Mouse (Mus musculus) ES-Bruce4 (cell line): Measurements from ENCODE around the gene Ppm1l. TPM values are rescaled to one million over a fixed set of nuclear protein-coding genes. Genes with fewer than 3 reads are reported as not detected.

Experiments
- H3K27ac ChIP-seq: 2 replicates; pipeline ENCODE4 v1.5.1; 2012; ENCODE audit warnings: low read length, inconsistent platforms; ENCODE audit not compliant: insufficient read depth
- H3K27me3 ChIP-seq: 2 replicates; pipeline ENCODE4 v1.6.1; 2012; ENCODE audit warnings: mild to moderate bottlenecking, low read length, inconsistent platforms; ENCODE audit not compliant: control insufficient read depth, poor library complexity, insufficient read depth, severe bottlenecking
- H3K36me3 ChIP-seq: 2 replicates; pipeline ENCODE4 v1.6.1; 2012; ENCODE audit warnings: inconsistent platforms, mild to moderate bottlenecking, low read length, moderate library complexity; ENCODE audit not compliant: control insufficient read depth, poor library complexity, insufficient read depth, severe bottlenecking
- H3K4me1 ChIP-seq: one replicate; pipeline ENCODE4 v1.8.1; 2011; ENCODE audit warnings: low read length; ENCODE audit not compliant: control insufficient read depth, insufficient read depth
- H3K4me3 ChIP-seq: 2 replicates; pipeline ENCODE4 v1.5.1; 2011; ENCODE audit warnings: low read depth, mild to moderate bottlenecking, low read length
- H3K9ac ChIP-seq: 2 replicates; pipeline ENCODE4 v1.6.1; 2012; ENCODE audit warnings: low read depth, mild to moderate bottlenecking, inconsistent platforms; ENCODE audit not compliant: poor library complexity, severe bottlenecking
- H3K9me3 ChIP-seq: replicated peaks from 2 replicates; pipeline ENCODE4 v1.6.1; 2012; ENCODE audit warnings: mild to moderate bottlenecking, low read length, inconsistent platforms; ENCODE audit not compliant: control insufficient read depth, poor library complexity, insufficient read depth, severe bottlenecking
- CTCF ChIP-seq: IDR thresholded peaks from one replicate; pipeline ENCODE4 v1.8.1; 2011; ENCODE audit warnings: low read depth, low read length
- EP300 ChIP-seq: IDR thresholded peaks from 2 replicates; pipeline ENCODE4 v1.6.1; 2011; ENCODE audit warnings: low read depth, low read length; ENCODE audit not compliant: insufficient read depth
- POLR2A ChIP-seq: IDR thresholded peaks from one replicate; pipeline ENCODE4 v1.8.1; 2011; ENCODE audit warnings: low read length; ENCODE audit not compliant: insufficient read depth
- polyA plus RNA-seq: library from polyadenylated mRNA; stranded (reverse); fragments of >200 nt; gene quantifications from 2 replicates; pipeline ENCODE4 v1.2.4, GENCODE M21; 2011; ENCODE audit warnings: low read depth; ENCODE audit not compliant: missing spikeins, insufficient read depth, insufficient read length

The Ppm1l gene
- polyA plus RNA-seq, 1 experiment = 3.5 TPM

- no peak overlapping the region for H3K4me3 ChIP-seq
- no peak for TF ChIP-seq EP300
- TF ChIP-seq CTCF = no peak
- no peak for TF ChIP-seq POLR2A
- H3K9me3 ChIP-seq = no peaks in the 10 kb centered on the region
- H3K9ac ChIP-seq = no peak overlapping the region
- H3K36me3 ChIP-seq = no peaks in the 10 kb centered on the region
- H3K27ac ChIP-seq = no peak overlapping the region
- H3K4me1 ChIP-seq = no peaks in the 10 kb centered on the region
- no peaks in the 10 kb centered on the region for H3K27me3 ChIP-seq
These were observed 33.4 kb upstream of the Ppm1l start for GRCm38 (mm10) chr3:69283085-69283847.

- no peak overlapping the region for H3K4me3 ChIP-seq
- TF ChIP-seq CTCF (no peak), POLR2A (no peak), EP300 (no peak)
- no peak overlapping the region for H3K27ac ChIP-seq
- no peaks in the 10 kb centered on the region for H3K27me3 ChIP-seq
- no peak overlapping the region for H3K9ac ChIP-seq
- H3K4me1 ChIP-seq = no peaks in the 10 kb centered on the region
- no peaks in the 10 kb centered on the region for H3K9me3 ChIP-seq
- no peaks in the 10 kb centered on the region for H3K36me3 ChIP-seq
These were observed 26.8 kb upstream of the Ppm1l start for GRCm38 (mm10) chr3:69289833-69290232.

DNA sequence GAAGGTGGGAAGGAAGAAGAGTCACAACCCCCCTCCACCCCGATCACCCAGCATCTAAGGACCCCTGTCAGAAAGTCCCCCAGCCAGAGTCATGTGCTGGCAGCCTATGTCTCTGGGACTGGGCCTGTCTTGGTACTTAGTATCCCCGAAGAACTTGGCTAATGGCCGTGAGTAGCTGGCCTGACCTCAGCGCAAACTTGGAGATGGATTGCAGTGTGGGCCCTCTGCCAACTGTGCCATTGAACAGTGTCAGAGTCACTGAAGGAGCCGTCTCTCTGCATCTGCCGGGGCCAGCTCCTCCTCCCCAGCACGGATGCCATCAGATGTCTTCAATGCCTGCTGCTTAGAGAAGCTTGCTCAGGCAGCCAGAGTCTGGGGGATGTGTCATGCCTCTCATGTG is 26.4 kb upstream of the Ppm1l start:
- Histone ChIP-seq H3K27ac (no peak overlapping the region), H3K9ac (no peak overlapping the region), H3K27me3 (no peaks in the 10 kb centered on the region), H3K4me3 (no peak overlapping the region), H3K4me1 (no peaks in the 10 kb centered on the region), H3K36me3 (no peaks in the 10 kb centered on the region), H3K9me3 (no peaks in the 10 kb centered on the region)
- TF ChIP-seq POLR2A (no peak), CTCF (no peak), EP300 (no peak)

GRCm38 (mm10) chr3:69290844-69291243 is 25.8 kb upstream of the Ppm1l start:
- no peak overlapping the region for H3K9ac ChIP-seq
- TF ChIP-seq EP300 = no peak
- TF ChIP-seq CTCF = no peak
- no peak for TF ChIP-seq POLR2A
- no peaks in the 10 kb centered on the region for H3K9me3 ChIP-seq
- no peaks in the 10 kb centered on the region for H3K36me3 ChIP-seq
- H3K27me3 ChIP-seq = no peaks in the 10 kb centered on the region
- no peak overlapping the region for H3K27ac ChIP-seq
- H3K4me3 ChIP-seq = no peak overlapping the region
- no peaks in the 10 kb centered on the region for H3K4me1 ChIP-seq

DNA sequence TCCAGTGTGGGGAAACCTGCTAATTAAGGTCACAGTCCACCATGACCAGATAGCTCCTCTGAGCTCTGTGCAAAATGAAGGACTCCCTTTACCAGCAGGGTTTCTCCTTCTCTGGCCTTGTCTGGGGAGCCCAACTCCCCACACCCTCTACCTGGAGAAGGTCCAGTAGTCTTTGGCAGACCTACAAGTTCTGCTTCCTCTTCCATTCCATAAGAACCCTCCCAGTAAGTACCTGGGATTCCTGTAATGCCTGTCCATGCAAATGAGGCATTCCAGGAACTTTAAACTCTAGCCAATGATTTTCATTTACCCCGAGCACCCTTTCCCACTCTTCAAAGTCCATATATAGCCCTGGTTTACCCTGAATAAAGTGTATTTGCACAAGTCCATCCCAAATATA is 24.0 kb upstream of the Ppm1l start:
- Histone ChIP-seq H3K4me1 (no peaks in the 10 kb centered on the region), H3K27ac (no peak overlapping the region)
- TF ChIP-seq POLR2A (no peak), CTCF (no peak), EP300 (no peak)

GRCm38 (mm10) chr3:69296270-69296669 is 20.4 kb upstream of the Ppm1l start:
- TF ChIP-seq POLR2A (no peak), EP300 (no peak), CTCF (no peak)
- H3K36me3 ChIP-seq = no peaks in the 10 kb centered on the region
- no peak overlapping the region for H3K9ac ChIP-seq

More for the DNA sequence above, 24.0 kb upstream of the Ppm1l start:
- Histone ChIP-seq H3K9me3 (no peaks in the 10 kb centered on the region), H3K36me3 (no peaks in the 10 kb centered on the region), H3K9ac (no peak overlapping the region), H3K4me3 (no peak overlapping the region), H3K27me3 (no peaks in the 10 kb centered on the region)

More at GRCm38 (mm10) chr3:69296270-69296669, 20.4 kb upstream of the Ppm1l start:
- H3K9me3 ChIP-seq = no peaks in the 10 kb centered on the region
- H3K27me3 ChIP-seq = no peaks in the 10 kb centered on the region
- no peaks in the 10 kb centered on the region for H3K4me1 ChIP-seq
- no peak overlapping the region for H3K4me3 ChIP-seq
- no peak overlapping the region for H3K27ac ChIP-seq
